Mouse (Mus musculus) cortical plate, adult 2 months (tissue): ENCODE measurements around the gene 6330409D20Rik.

Experiments used
- CTCF ChIP-seq: fragments of 200-500 bp; IDR thresholded peaks from 2 replicates; pipeline ENCODE4 v1.5.1; 2011; ENCODE audit warnings: mild to moderate bottlenecking, control low read depth, low read length; ENCODE audit not compliant: insufficient read depth; ENCODE audit errors: extremely low read depth
- POLR2A ChIP-seq: fragments of 200-500 bp; IDR thresholded peaks from 2 replicates; pipeline ENCODE4 v1.6.1; 2011; ENCODE audit warnings: mild to moderate bottlenecking, low read length, control low read depth; ENCODE audit not compliant: insufficient read depth; ENCODE audit errors: extremely low read depth

- no peak for TF ChIP-seq CTCF
- TF ChIP-seq POLR2A: no peak
Measured at GRCm38 (mm10) chr2:32724832-32725790, 15.7 kb downstream of the 6330409D20Rik start.
